Mouse (Mus musculus): ENCODE measurements at regions not wholly inside any gene's neighbourhood (a gene's known extent, or its start where the extent isn't known, plus 50 kb on each side); places are given as distances from the start of the nearest gene placed in this dataset.

DNA sequence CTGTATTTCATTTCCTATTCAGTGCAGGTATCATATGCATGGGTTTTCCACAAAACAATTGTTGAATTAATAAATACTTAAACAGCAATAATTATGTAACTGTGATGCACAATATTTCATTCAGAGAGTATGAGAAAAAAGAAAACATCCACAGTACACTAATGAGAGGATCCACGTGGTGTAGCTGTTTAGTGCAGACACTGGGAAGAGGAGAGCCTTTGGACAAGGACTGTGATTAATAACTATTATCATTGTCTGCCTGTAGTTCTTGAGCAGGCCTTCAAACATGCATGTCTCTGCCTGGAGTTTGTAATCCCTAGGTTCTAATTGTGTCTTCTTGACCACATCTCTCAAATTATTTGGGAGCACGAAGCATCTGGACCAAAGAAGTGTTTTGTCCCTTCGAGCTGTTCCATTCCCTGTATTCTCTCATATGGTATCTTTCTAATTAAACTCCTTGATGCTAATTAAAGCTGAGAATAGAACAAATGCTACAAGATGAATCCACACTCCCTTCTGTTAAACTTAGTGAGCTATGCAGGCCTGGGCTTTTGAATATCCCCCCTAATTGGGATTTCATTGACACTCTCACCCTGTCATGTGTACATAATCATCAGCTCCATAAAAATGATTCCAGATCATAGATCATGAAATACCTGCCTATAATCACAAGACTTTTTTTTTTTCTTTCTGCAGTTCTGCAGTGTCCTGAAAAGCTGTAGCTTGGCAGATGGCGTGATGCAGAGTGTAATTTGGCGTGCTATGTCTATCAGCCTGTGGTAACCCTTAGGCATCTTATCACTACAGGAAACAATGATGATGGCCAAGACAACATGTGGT lies 1208.9 kb upstream of the G6pd2 start:
- no peak for DNase-seq (ENCODE audit: low read depth, low spot score)

DNA sequence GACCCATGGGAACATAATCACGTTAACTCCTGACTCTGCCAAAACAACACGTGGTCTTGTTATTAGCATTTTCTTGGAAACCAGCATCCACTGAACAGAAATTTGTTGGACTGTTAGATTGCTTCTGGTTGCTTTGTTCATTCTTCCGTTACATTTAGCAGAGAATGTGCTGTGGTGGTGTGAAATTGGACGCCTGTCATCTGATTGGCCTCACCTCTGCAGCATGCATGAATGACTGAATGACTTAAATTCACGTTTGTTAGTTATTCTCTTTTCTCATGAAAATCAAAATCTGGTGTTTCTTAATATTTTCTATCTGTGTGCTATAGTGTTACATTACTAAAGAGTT lies 1208.3 kb upstream of the G6pd2 start:
- no peak for DNase-seq (ENCODE audit: low read depth, low spot score)

DNA sequence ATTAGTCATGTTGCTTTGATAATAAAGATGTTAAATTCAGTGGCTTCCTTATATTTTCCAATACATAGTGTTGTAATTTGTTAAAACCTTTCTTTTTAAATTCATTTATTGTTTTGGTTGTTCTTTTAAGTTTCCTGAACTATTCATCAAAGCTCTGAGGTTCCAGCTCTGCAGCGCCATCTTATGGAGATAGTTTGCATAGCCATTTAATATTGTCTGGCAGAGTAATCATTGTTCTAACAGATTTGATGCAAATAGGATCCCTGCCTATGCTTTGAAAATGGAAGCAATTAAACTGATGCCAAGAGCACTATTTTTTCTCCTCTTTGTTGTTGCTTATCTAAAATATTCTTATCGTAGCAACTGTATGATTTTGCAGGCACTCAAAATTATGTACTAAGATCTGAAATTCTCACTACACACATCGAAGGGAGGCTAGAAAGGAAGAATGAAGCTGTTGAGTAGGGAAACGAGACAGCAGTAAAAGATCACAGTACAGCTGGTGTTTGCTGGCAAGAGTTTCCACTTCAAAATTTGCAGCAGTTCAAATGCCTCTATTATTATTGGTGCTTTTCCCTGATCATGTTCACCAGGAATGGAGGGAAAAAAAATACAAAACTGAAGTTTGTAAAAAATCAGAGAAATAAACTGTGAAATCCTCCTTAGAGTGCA lies 1199.5 kb upstream of the G6pd2 start:
- peak; percentile 7 for DNase-seq (ENCODE audit: low read depth, low spot score)

Measured in WW6 (cell line).